Mouse (Mus musculus) liver, embryonic 13.5 days (tissue): Measurements from ENCODE around the gene Prm1. TPM values are rescaled to one million over a fixed set of nuclear protein-coding genes. Genes with fewer than 3 reads are reported as not detected.

Source experiments
- ATAC-seq: fragments of 200-750 bp; cut with Nextera tagmentation; 2 replicates; pipeline ENCODE4 v1.8.0; 2017; ENCODE audit warnings: low read depth, mild to moderate bottlenecking, moderate number of reproducible peaks, moderate library complexity
- DNase-seq: peaks from one replicate; pipeline ENCODE4 v3.0.0; 2022
- H3K27ac ChIP-seq: fragments of 300-500 bp; sonication (generic); 2 replicates; pipeline ENCODE4 v1.5.1; 2015; ENCODE audit warnings: moderate library complexity, mild to moderate bottlenecking, inconsistent platforms
- H3K27me3 ChIP-seq: fragments of 300-500 bp; sonication (generic); 2 replicates; pipeline ENCODE4 v1.6.1; 2015; ENCODE audit warnings: mild to moderate bottlenecking, inconsistent platforms
- H3K36me3 ChIP-seq: fragments of 300-500 bp; sonication (generic); 2 replicates; pipeline ENCODE4 v1.6.1; 2015; ENCODE audit warnings: mild to moderate bottlenecking, inconsistent platforms
- H3K4me1 ChIP-seq: fragments of 300-500 bp; sonication (generic); replicated peaks from 2 replicates; pipeline ENCODE4 v1.6.1; 2015; ENCODE audit warnings: inconsistent platforms
- H3K4me2 ChIP-seq: fragments of 300-500 bp; sonication (generic); 2 replicates; pipeline ENCODE4 v1.6.1; 2015; ENCODE audit warnings: inconsistent platforms, mild to moderate bottlenecking, moderate library complexity
- H3K4me3 ChIP-seq: fragments of 300-500 bp; sonication (generic); replicated peaks from 2 replicates; pipeline ENCODE4 v1.5.1; 2015; ENCODE audit warnings: mild to moderate bottlenecking, inconsistent platforms
- H3K9ac ChIP-seq: fragments of 300-500 bp; sonication (generic); 2 replicates; pipeline ENCODE4 v1.6.1; 2015; ENCODE audit warnings: mild to moderate bottlenecking, inconsistent platforms
- H3K9me3 ChIP-seq: fragments of 300-500 bp; sonication (generic); replicated peaks from 2 replicates; pipeline ENCODE4 v1.6.1; 2016; ENCODE audit warnings: inconsistent platforms
- WGBS: fragments of 180-500 bp; shearing (Covaris S2); methylation state at CpG from one replicate; pipeline ENCODE4 v1.1.7; 2015; ENCODE audit not compliant: insufficient replicate concordance; 5-methylcytosine and 5-hydroxymethylcytosine counted together
- polyA plus RNA-seq: library from polyadenylated mRNA; unstranded; fragments of >200 nt; fragmentation: Nextera tagmentation; extraction: Ambion mirVana; gene quantifications from 2 replicates; pipeline ENCODE4 v1.2.1, GENCODE M21; 2015

Gene Prm1
- polyA plus RNA-seq, 1 experiment from 2014 or later, result not detected

DNA sequence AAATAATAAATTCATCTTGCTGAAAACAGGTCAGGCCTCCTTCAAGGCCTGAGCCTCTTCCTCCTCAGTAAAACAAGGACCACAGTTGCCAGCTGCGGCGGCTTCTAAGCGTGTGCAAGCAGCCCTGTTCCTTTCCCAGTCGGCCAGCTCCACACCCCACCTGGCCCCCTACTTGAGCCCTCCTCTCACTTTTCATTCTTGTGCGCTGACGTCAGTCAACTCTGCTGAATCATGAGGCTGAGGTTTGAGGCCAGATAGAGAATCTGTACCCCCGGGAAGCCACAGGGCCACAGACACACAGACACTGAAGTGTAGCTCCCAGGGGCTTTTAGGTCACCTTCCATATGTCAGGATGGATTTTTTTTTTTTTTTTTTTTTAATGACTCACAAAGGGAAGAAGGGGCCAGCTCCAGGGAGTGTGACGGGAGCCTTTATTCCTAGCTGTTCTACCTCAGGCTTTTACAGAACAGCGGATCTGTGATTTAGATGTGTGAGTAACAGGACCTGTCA, 23.7 kb downstream of the Prm1 start:
- no peak for ATAC-seq
- no peak for DNase-seq
- Histone ChIP-seq H3K27ac (no peak overlapping the region), H3K9ac (no peak overlapping the region), H3K36me3 (no peaks in the 10 kb centered on the region), H3K27me3 (peaks cover 41% of the 10 kb centered on the region), H3K4me2 (no peak overlapping the region), H3K4me1 (peaks cover 37% of the 10 kb centered on the region), H3K9me3 (no peaks in the 10 kb centered on the region), H3K4me3 (no peak overlapping the region)
- WGBS, result 41% methylated on average over 9 of the region's 9 CpGs

DNA sequence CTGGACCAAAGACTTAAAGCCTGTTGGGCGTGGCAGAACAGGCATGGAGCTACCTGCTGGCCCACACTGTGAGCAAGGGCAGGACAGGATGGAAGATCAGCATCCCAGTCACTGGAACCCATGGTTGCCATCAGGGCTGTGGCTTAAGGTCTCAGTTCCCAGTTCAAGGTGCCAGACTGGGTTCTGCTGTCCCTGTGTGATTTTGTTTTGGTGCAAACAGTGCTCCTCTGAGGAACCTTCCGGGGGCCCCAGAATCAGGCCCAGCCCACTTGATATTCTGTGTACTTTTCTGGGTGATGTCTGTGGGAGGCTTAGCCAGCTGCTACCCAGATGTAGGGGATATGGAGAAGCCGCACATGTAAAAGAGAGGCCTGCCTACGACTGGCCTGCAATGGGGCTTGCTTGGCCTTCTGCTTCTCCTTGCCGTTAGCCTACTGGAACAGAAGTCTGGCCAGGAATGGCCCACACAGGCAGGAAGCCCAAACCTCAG, 25.0 kb downstream of the Prm1 start:
- peaks cover 41% of the 10 kb centered on the region for H3K27me3 ChIP-seq
- no peak overlapping the region for H3K4me2 ChIP-seq
- H3K4me1 ChIP-seq, result peaks cover 25% of the 10 kb centered on the region
- no peaks in the 10 kb centered on the region for H3K36me3 ChIP-seq
- H3K9ac ChIP-seq, result no peak overlapping the region
- no peak overlapping the region for H3K4me3 ChIP-seq
- H3K9me3 ChIP-seq, result no peaks in the 10 kb centered on the region
- H3K27ac ChIP-seq, result no peak overlapping the region
- WGBS, result 77% methylated on average over 5 of the region's 5 CpGs
- DNase-seq, result no peak
- ATAC-seq, result no peak

DNA sequence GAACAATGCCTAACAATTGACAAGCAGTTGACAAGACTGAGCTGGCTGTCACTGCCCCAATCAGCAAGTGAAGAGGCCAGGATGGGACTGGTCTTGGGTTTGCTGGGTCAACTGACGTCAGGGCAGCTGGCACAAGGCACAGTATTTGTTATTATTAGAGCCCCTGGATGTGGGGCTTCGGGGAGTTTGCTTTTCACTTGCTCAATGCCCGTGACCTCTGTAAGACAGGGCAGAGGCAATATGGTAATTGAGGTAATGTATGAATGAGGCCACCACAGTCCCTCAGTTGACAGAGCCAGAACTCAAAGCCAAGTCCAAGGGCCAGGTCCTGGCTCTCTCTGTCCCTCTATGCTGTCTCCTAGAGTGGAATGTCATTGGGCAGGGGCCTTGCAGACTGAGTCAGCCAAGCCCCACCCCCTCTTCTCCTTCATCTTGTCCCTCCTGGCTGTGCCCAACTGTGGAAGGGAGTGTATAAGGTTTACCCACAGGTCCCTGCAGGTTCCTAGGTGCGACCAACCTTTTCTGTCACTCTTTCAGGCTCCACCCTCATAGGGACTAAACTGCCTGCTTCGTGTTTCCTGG, 28.0 kb downstream of the Prm1 start:
- WGBS, result 46% methylated on average over 5 of the region's 5 CpGs
- peaks cover 8% of the 10 kb centered on the region for H3K4me1 ChIP-seq
- ATAC-seq (0 out of 2 replicates have a peak, but pooled peaks have one; percentile 17), DNase-seq (no peak)
- H3K27ac ChIP-seq, result no peak overlapping the region
- H3K27me3 ChIP-seq, result peaks cover 14% of the 10 kb centered on the region
- no peaks in the 10 kb centered on the region for H3K36me3 ChIP-seq
- no peak overlapping the region for H3K9ac ChIP-seq
- H3K4me3 ChIP-seq, result no peak overlapping the region
- no peak overlapping the region for H3K4me2 ChIP-seq
- no peaks in the 10 kb centered on the region for H3K9me3 ChIP-seq

DNA sequence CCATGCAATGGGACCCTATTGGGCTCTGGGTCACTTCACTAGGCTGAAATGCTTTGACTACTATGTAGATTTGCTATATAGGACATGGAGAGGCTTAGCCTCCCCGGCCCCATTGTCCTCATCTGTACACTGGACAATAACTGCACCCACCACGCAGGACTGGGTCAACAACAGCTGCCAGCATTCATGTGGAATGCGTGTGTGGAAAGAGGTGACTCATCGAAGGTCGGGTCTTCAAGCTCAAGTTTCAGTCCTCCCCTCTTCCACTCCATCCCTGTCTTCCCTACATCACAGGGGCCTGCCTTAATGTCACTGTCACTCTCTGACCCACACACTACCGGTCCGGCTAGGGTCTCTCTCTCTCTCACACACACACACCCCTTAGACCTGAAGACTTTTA, 29.3 kb downstream of the Prm1 start:
- ATAC-seq, result no peak
- WGBS, result 50% methylated on average over 7 of the region's 7 CpGs

DNA sequence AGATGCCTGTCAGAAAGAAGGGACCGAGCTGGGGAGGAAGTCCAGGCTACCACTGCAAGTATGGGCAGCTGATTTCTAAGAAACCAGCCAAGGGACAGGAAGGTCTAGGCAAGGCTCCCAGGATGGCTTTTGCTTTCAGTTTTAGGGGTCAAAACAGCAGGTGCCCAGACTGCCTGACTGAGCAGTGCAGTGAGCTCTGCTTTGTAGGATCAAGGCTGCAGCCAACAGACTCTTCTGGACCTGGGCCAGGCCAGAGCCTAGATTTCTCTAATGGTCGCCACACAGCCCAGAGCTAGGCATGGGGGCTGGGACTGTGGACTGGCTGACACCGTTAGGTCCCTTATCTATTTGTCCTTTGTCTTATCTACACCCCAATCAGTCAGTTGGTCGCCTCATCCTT, 30.9 kb downstream of the Prm1 start:
- ATAC-seq (no peak), DNase-seq (no peak)
- H3K36me3 ChIP-seq, result no peaks in the 10 kb centered on the region
- H3K4me1 ChIP-seq, result peaks cover 33% of the 10 kb centered on the region
- H3K4me3 ChIP-seq, result no peak overlapping the region
- 11% methylated on average over 4 of the region's 4 CpGs for WGBS
- H3K4me2 ChIP-seq, result no peak overlapping the region
- H3K27ac ChIP-seq, result no peak overlapping the region
- no peaks in the 10 kb centered on the region for H3K27me3 ChIP-seq
- no peaks in the 10 kb centered on the region for H3K9me3 ChIP-seq
- no peak overlapping the region for H3K9ac ChIP-seq

More for the DNA sequence above, 29.3 kb downstream of the Prm1 start:
- Histone ChIP-seq H3K9me3 (no peaks in the 10 kb centered on the region), H3K27ac (no peak overlapping the region), H3K4me2 (no peak overlapping the region), H3K4me3 (no peak overlapping the region), H3K36me3 (no peaks in the 10 kb centered on the region), H3K27me3 (peaks cover under 1% of the 10 kb centered on the region), H3K9ac (no peak overlapping the region), H3K4me1 (peaks cover 21% of the 10 kb centered on the region)
- no peak for DNase-seq

DNA sequence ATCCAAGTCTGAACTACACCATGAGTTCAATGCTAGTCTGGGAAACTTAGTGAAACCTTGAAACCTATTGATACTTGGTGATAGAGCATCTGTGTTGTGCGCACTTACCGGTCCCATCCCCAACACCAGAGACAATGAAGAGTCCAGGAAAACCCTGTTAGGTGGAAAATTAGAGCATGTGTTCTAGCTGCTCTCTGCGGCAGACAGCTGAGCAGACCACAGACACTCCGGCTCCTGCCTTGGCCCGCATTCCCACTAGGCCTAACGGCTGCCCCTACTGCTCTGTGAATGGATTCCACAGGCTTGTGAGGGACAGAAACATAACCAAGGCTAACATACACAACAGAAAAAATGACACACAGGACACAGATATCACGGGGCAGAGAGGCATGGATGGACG, 32.1 kb downstream of the Prm1 start:
- H3K4me1 ChIP-seq, result peaks cover 45% of the 10 kb centered on the region
- 0 out of 2 replicates have a peak, but pooled peaks cover 6% of the 10 kb centered on the region for H3K27me3 ChIP-seq
- no peak overlapping the region for H3K27ac ChIP-seq
- no peak overlapping the region for H3K4me3 ChIP-seq
- DNase-seq (no peak), ATAC-seq (no peak)
- H3K9ac ChIP-seq, result no peak overlapping the region
- 81% methylated on average over 8 of the region's 8 CpGs for WGBS
- no peaks in the 10 kb centered on the region for H3K9me3 ChIP-seq
- H3K4me2 ChIP-seq, result no peak overlapping the region
- H3K36me3 ChIP-seq, result no peaks in the 10 kb centered on the region

DNA sequence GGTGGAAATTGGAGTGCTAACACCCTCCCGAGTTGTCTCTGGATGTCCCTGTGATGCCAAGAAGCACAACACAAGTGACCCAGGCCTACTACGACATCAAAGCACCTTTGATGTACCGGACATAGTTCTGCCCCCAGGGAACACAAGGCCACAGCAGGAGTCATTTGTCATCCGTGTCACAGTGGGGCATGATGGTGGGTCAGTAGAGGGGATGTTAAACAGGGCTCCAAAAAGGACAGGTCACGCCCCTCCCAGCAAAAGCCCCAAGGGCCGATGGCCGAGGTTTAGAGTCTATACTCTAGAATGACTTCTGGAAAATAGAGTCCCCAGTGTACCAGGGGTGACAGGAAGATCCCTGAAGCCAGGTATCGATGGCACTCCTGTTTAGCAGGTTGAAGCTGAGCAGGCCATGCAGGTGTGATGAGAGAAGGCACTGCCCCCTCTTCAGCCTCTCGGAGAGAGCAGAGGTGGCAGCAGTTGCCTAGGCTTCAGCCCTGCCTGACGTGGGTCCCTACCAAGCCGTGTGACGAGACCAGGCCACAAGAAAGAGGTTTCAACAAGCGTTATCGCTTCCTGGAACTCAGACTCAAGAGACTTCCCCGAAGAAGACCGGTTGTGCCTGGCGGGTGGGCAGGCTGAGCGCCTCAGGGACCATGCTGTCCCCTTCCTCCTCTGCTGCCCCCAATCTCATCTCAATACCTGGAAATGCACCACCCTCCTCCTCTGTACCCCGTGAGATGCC, 33.7 kb downstream of the Prm1 start:
- no peak overlapping the region for H3K27ac ChIP-seq
- no peaks in the 10 kb centered on the region for H3K36me3 ChIP-seq
- DNase-seq (no peak), ATAC-seq (peak; percentile 47)
- H3K4me1 ChIP-seq, result peaks cover 50% of the 10 kb centered on the region
- no peaks in the 10 kb centered on the region for H3K9me3 ChIP-seq
- no peak overlapping the region for H3K4me3 ChIP-seq
- WGBS, result 34% methylated on average over 19 of the region's 19 CpGs
- no peak overlapping the region for H3K4me2 ChIP-seq
- no peak overlapping the region for H3K9ac ChIP-seq
- H3K27me3 ChIP-seq, result 0 out of 2 replicates have a peak, but pooled peaks cover 8% of the 10 kb centered on the region

DNA sequence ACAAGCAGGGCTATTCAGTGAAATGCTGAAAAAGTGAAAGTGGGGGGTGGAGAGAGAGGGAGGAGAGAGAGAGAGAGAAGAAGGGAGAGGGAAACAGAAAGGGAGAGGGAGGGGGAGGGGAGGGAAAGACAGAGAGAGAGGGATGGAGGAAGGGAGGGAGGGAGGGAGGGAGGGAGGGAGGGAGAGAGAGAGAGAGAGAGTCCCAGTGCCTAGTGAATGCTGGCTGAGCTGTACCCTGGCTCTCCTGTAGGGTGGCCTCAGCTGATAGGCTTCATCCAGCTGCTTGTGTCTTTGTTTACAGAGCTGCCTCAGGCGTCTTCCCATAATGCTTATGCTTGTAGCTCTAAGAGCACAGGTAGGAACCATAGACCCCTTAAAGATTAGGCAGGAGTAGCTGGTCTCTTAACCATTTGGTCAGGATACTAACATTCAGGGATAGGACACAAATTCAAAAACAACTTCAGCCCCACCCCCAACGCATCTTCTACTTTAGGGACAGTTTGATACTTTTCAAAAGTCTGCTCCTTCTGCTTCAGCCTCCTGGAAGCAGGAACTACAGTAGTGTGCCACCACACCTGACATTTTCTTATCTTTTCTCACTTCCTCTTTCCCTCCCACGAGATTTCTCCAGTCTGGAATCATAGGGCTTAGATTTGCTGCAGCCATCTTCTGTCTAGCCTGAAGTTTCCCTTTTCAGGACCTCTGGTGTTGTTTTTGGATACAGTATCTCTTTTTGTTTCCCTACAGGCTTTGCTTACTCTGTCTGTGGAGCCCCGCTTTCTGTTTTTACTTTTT, 34.9 kb downstream of the Prm1 start:
- 0 out of 2 replicates have a peak, but pooled peaks cover 8% of the 10 kb centered on the region for H3K27me3 ChIP-seq
- peaks cover 50% of the 10 kb centered on the region for H3K4me1 ChIP-seq
- no peak overlapping the region for H3K4me3 ChIP-seq
- DNase-seq (no peak), ATAC-seq (peak; percentile 45; the same call in 1 of the 2 replicates)
- H3K36me3 ChIP-seq, result no peaks in the 10 kb centered on the region
- H3K4me2 ChIP-seq, result no peak overlapping the region
- H3K27ac ChIP-seq, result no peak overlapping the region
- H3K9ac ChIP-seq, result no peak overlapping the region
- no peaks in the 10 kb centered on the region for H3K9me3 ChIP-seq
- WGBS, result 33% methylated on average over 4 of the region's 4 CpGs

DNA sequence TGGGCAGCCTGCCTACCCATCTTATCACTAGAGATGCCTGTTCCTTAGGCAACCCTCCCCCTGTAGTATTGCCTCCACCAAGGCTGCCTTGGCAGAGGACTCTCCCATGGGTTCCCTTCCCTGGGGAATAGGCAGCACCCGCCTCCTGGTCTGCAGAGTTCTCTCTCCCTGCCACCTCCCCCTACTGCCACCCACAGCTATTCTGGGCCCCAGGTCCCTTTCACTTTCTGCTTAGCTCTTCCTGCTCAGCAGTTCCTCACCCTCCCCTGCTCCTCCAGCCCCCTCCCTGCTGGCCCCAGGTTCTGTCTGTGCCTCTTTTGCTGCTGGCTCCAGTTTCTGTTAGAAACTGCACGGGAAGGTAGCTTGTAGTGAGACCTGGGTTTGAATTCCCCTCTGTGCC, 36.0 kb downstream of the Prm1 start:
- Histone ChIP-seq H3K36me3 (no peaks in the 10 kb centered on the region), H3K9me3 (no peaks in the 10 kb centered on the region), H3K27me3 (0 out of 2 replicates have a peak, but pooled peaks cover 8% of the 10 kb centered on the region), H3K4me3 (no peak overlapping the region), H3K4me2 (no peak overlapping the region), H3K4me1 (peaks cover 47% of the 10 kb centered on the region), H3K27ac (no peak overlapping the region), H3K9ac (no peak overlapping the region)
- no peak for DNase-seq
- ATAC-seq, result no peak
- WGBS, result 14% methylated on average over 2 of the region's 2 CpGs

DNA sequence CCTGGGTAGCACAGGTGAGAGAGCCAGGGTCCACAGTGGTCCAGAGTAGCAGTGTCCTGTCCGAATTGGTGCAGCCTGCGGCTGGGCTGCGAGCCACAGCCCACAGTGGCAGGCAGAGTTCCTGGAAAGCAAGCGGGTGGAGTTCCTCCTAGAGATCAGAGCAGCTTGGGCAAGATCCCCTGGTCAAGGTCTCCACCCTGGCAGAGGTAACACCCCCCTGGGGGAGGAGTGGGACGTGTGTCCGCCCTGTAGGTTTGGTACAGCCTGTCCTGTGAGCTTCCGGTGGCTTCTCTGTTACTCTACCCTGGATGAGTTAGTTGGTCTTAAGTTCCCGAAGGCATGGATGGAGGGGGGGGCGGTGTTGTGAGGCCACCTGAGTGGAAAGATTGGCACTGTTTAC, 36.8 kb downstream of the Prm1 start:
- Histone ChIP-seq H3K4me2 (peak overlapping the region; percentile 11; the same call in 1 of the 2 replicates), H3K4me1 (peaks cover 44% of the 10 kb centered on the region), H3K4me3 (no peak overlapping the region), H3K9me3 (no peaks in the 10 kb centered on the region), H3K27ac (no peak overlapping the region), H3K27me3 (peaks cover 11% of the 10 kb centered on the region), H3K9ac (no peak overlapping the region), H3K36me3 (no peaks in the 10 kb centered on the region)
- DNase-seq (no peak), ATAC-seq (peak; percentile 35; the same call in 1 of the 2 replicates)
- WGBS, result 22% methylated on average over 9 of the region's 9 CpGs

DNA sequence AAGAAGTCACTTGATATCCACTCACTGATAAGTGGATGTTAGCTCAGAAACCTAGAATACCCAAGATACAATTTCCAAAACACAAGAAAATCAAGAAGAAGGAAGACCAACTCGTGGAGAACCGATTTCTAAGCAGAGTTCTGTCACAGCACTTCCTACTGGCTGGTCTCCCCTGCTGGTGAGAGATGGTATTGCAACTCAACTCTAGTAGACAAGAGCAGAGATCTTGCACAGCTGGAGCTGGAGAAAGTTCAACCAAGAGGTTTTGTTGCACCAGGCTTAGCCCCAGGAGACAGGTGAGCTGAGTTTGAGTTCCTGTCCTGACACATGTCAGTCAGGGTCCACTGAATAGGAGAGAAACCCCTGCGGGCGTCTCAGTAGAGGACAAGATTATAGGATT, 38.5 kb downstream of the Prm1 start:
- peak; percentile 45 for DNase-seq
- Histone ChIP-seq H3K36me3 (no peaks in the 10 kb centered on the region), H3K27me3 (peaks cover 13% of the 10 kb centered on the region), H3K4me3 (no peak overlapping the region), H3K9ac (no peak overlapping the region), H3K9me3 (no peaks in the 10 kb centered on the region), H3K4me2 (no peak overlapping the region), H3K27ac (no peak overlapping the region), H3K4me1 (peaks cover 37% of the 10 kb centered on the region)
- WGBS, result 39% methylated on average over 4 of the region's 4 CpGs
- ATAC-seq, result no peak
